Mouse (Mus musculus) small intestine, adult 2 months (tissue): ENCODE results near the gene Slc5a5. TPM values are rescaled to one million over a fixed set of nuclear protein-coding genes. Genes with fewer than 3 reads are reported as not detected.

Experiments
- H3K27ac ChIP-seq: fragments of 200-500 bp; 2 replicates; pipeline ENCODE4 v1.5.1; 2012; ENCODE audit warnings: low read depth, low read length, control low read depth, inconsistent platforms; ENCODE audit not compliant: insufficient read depth
- H3K27me3 ChIP-seq: fragments of 200-500 bp; 2 replicates; pipeline ENCODE4 v1.6.1; 2012; ENCODE audit warnings: mild to moderate bottlenecking, moderate library complexity, low read length, inconsistent platforms; ENCODE audit not compliant: control insufficient read depth, insufficient read depth
- H3K36me3 ChIP-seq: fragments of 200-500 bp; 2 replicates; pipeline ENCODE4 v1.6.1; 2012; ENCODE audit warnings: mild to moderate bottlenecking, low read length, control low read depth, inconsistent platforms; ENCODE audit not compliant: control insufficient read depth, insufficient read depth
- H3K4me1 ChIP-seq: fragments of 200-500 bp; 2 replicates; pipeline ENCODE4 v1.6.1; 2012; ENCODE audit warnings: low read length, inconsistent platforms, mixed read lengths; ENCODE audit not compliant: control insufficient read depth, insufficient read depth, insufficient read length
- H3K4me3 ChIP-seq: fragments of 200-500 bp; 2 replicates; pipeline ENCODE4 v1.5.1; 2012; ENCODE audit warnings: low read depth, mild to moderate bottlenecking, control low read depth, inconsistent platforms, low read length, moderate library complexity
- CTCF ChIP-seq: fragments of 200-500 bp; IDR thresholded peaks from 2 replicates; pipeline ENCODE4 v1.5.1; 2012; ENCODE audit warnings: low read depth, mild to moderate bottlenecking, control low read depth, inconsistent platforms, low read length, moderate library complexity, mixed read lengths; ENCODE audit not compliant: insufficient replicate concordance, insufficient read length; ENCODE audit errors: extremely low read depth
- POLR2A ChIP-seq: fragments of 200-500 bp; IDR thresholded peaks from 2 replicates; pipeline ENCODE4 v1.6.1; 2012; ENCODE audit warnings: low read depth, mild to moderate bottlenecking, control low read depth, inconsistent platforms, low read length, moderate library complexity
- WGBS: fragments of 180-500 bp; shearing (Covaris S2); methylation state at CpG from one replicate; pipeline ENCODE4 v1.1.7; 2018; 5-methylcytosine and 5-hydroxymethylcytosine counted together
- polyA plus RNA-seq: library from polyadenylated mRNA; depleted of rRNA; stranded (reverse); fragments of >200 nt; gene quantifications from 2 replicates; pipeline ENCODE4 v1.2.3, GENCODE M21; 2012

Gene Slc5a5
- polyA plus RNA-seq, 1 experiment = 0.41 TPM

GRCm38 (mm10) chr8:70926396-70926795, 33.8 kb upstream of the Slc5a5 start:
- WGBS = 81% methylated on average over 5 of the region's 5 CpGs
- Histone ChIP-seq H3K4me1 (no peaks in the 10 kb centered on the region), H3K27me3 (no peaks in the 10 kb centered on the region), H3K27ac (no peak overlapping the region), H3K4me3 (no peak overlapping the region), H3K36me3 (no peaks in the 10 kb centered on the region)
- no peak for TF ChIP-seq POLR2A
- no peak for TF ChIP-seq CTCF

- WGBS = 95% methylated on average over 4 of the region's 4 CpGs
- TF ChIP-seq CTCF (no peak), POLR2A (no peak)
- no peak overlapping the region for H3K4me3 ChIP-seq
- no peaks in the 10 kb centered on the region for H3K36me3 ChIP-seq
- H3K27ac ChIP-seq = no peak overlapping the region
- no peaks in the 10 kb centered on the region for H3K27me3 ChIP-seq
- no peaks in the 10 kb centered on the region for H3K4me1 ChIP-seq
Observed at GRCm38 (mm10) chr8:70925754-70926153, 33.2 kb upstream of the Slc5a5 start.

GRCm38 (mm10) chr8:70924151-70924550, 31.6 kb upstream of the Slc5a5 start:
- Histone ChIP-seq H3K4me3 (no peak overlapping the region), H3K4me1 (no peaks in the 10 kb centered on the region), H3K36me3 (no peaks in the 10 kb centered on the region), H3K27ac (no peak overlapping the region), H3K27me3 (no peaks in the 10 kb centered on the region)
- WGBS = 85% methylated on average over 4 of the region's 4 CpGs
- TF ChIP-seq CTCF = no peak
- no peak for TF ChIP-seq POLR2A

GRCm38 (mm10) chr8:70920049-70920922, 27.7 kb upstream of the Slc5a5 start:
- no peaks in the 10 kb centered on the region for H3K27me3 ChIP-seq
- no peaks in the 10 kb centered on the region for H3K4me1 ChIP-seq
- TF ChIP-seq CTCF = no peak
- no peak for TF ChIP-seq POLR2A
- H3K4me3 ChIP-seq = no peak overlapping the region
- no peak overlapping the region for H3K27ac ChIP-seq
- peaks cover 13% of the 10 kb centered on the region for H3K36me3 ChIP-seq
- 83% methylated on average over 9 of the region's 9 CpGs for WGBS

GRCm38 (mm10) chr8:70914704-70915103, 22.1 kb upstream of the Slc5a5 start:
- 94% methylated on average over 17 of the region's 17 CpGs for WGBS
- H3K36me3 ChIP-seq = peaks cover 34% of the 10 kb centered on the region
- no peak overlapping the region for H3K27ac ChIP-seq
- H3K4me3 ChIP-seq = no peak overlapping the region
- no peaks in the 10 kb centered on the region for H3K27me3 ChIP-seq
- no peaks in the 10 kb centered on the region; the same call in 1 of the 2 replicates for H3K4me1 ChIP-seq
- no peak for TF ChIP-seq POLR2A
- TF ChIP-seq CTCF = no peak

- WGBS = 93% methylated on average over 26 of the region's 26 CpGs
- Histone ChIP-seq H3K36me3 (peaks cover 30% of the 10 kb centered on the region), H3K27me3 (no peaks in the 10 kb centered on the region), H3K4me3 (no peak overlapping the region), H3K27ac (no peak overlapping the region), H3K4me1 (no peaks in the 10 kb centered on the region; the same call in 1 of the 2 replicates)
- no peak for TF ChIP-seq POLR2A
- no peak for TF ChIP-seq CTCF
Observed at GRCm38 (mm10) chr8:70913523-70913922, 21.0 kb upstream of the Slc5a5 start.

- TF ChIP-seq CTCF = no peak
- Histone ChIP-seq H3K27me3 (no peaks in the 10 kb centered on the region), H3K4me3 (no peak overlapping the region), H3K4me1 (no peaks in the 10 kb centered on the region; the same call in 1 of the 2 replicates), H3K27ac (no peak overlapping the region), H3K36me3 (peaks cover 30% of the 10 kb centered on the region)
- 96% methylated on average over 30 of the region's 30 CpGs for WGBS
Observed at GRCm38 (mm10) chr8:70912955-70913354, 20.4 kb upstream of the Slc5a5 start.

- Histone ChIP-seq H3K4me3 (no peak overlapping the region), H3K27ac (no peak overlapping the region), H3K27me3 (no peaks in the 10 kb centered on the region), H3K36me3 (peaks cover 25% of the 10 kb centered on the region), H3K4me1 (no peaks in the 10 kb centered on the region; the same call in 1 of the 2 replicates)
- no peak for TF ChIP-seq CTCF
- no peak for TF ChIP-seq POLR2A
- 75% methylated on average over 5 of the region's 5 CpGs for WGBS
Observed at GRCm38 (mm10) chr8:70911596-70911995, 19.0 kb upstream of the Slc5a5 start.
